ENCODE assay signal across 11 mouse cellular contexts in the genomic region with DNA sequence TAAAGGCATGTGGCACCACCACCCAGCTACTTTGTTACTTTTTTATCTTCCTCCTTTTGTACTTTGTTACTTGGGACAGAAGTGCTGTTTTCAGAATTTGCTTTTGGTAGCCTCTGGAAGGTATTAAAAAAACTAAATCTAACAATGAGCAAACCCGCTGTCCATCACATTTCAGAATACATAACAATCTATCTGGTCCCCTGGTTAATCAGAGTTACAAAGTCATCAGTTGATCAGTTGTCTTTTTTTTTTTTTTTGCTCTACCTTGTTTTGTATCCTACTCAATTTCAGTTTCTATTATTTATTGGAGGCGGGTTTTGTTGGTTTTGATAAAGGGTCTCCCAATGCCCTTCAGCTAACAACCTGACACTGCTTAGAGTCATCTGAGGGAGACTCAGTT. TPM values are rescaled to one million over a fixed set of nuclear protein-coding genes. Genes with fewer than 3 reads are reported as not detected.
DNase-seq lines count a peak whose midpoint lies in the region; ATAC-seq and TF ChIP-seq lines count a peak whose summit lies in the region.
"Had no signal": no experiment of that assay in that cellular context is flagged by ENCODE, and none has a peak within 500 bp of the region (broad histone marks: within the 10 kb centered on the region; RNA-seq: fewer than 3 reads in every experiment).

No protein-coding gene starts in this region.

- peaks cover 11% of the 10 kb centered on the region; the same call in 1 of the 2 replicates for H3K36me3 ChIP-seq in intestine, embryonic 15.5 days
- H3K36me3 ChIP-seq in intestine, embryonic 16.5 days (ENCODE audit: control insufficient read depth, insufficient read depth, low read length): peaks cover 12% of the 10 kb centered on the region
- H3K36me3 ChIP-seq in G1E (replicated peaks): peaks cover 26% of the 10 kb centered on the region
- H3K36me3 ChIP-seq in embryonic facial prominence, embryonic 11.5 days (replicated peaks; ENCODE audit: control insufficient read depth, insufficient read depth, low read depth, low read length): peaks cover 14% of the 10 kb centered on the region; the same call in 1 of the 2 replicates
- H3K36me3 ChIP-seq in liver, embryonic 14.5 days (replicated peaks; ENCODE audit: control insufficient read depth, insufficient read depth, low read depth): peaks cover 19% of the 10 kb centered on the region

- H3K4me3 ChIP-seq in intestine, embryonic 15.5 days (replicated peaks): no peak overlapping the region
- H3K4me3 ChIP-seq in intestine, embryonic 16.5 days (ENCODE audit: low read length): no peak overlapping the region
- peak overlapping the region; percentile 90; the same call in 1 of the 2 replicates for H3K4me3 ChIP-seq in G1E (ENCODE audit: low read depth, low read length)
- H3K4me3 ChIP-seq in embryonic facial prominence, embryonic 11.5 days (ENCODE audit: low read depth, low read length): no peak overlapping the region
- peak overlapping the region in 1 of 2 experiments; percentile 79; a peak in 2 of 4 replicates for H3K4me3 ChIP-seq in liver, embryonic 14.5 days (ENCODE audit: insufficient read depth in 1 of 2, low read depth in 2 of 2, low read length in 2 of 2)

- H3K9ac ChIP-seq in intestine, embryonic 15.5 days: no peak overlapping the region
- H3K9ac ChIP-seq in intestine, embryonic 16.5 days (ENCODE audit: low read depth, low read length): no peak overlapping the region; the same call in 1 of the 2 replicates
- H3K9ac ChIP-seq in embryonic facial prominence, embryonic 11.5 days (replicated peaks; ENCODE audit: low read length): no peak overlapping the region; the same call in 1 of the 2 replicates
- H3K9ac ChIP-seq in liver, embryonic 14.5 days (replicated peaks): peak overlapping the region; percentile 94

- TF ChIP-seq EP300 in liver, embryonic 14.5 days (IDR thresholded peaks at IDR 0.05; ENCODE audit: low read depth): no peak

- intact Hi-C loops in gastrocnemius, postnatal 36 days (cut with DNase I): no loop called here

- H3K4me1 ChIP-seq in intestine, embryonic 15.5 days (replicated peaks): peaks cover 10% of the 10 kb centered on the region
- peaks cover 14% of the 10 kb centered on the region for H3K4me1 ChIP-seq in intestine, embryonic 16.5 days (ENCODE audit: control insufficient read depth, insufficient read depth, low read length)
- H3K4me1 ChIP-seq in G1E (ENCODE audit: insufficient read depth, low read depth, low read length): peaks cover 26% of the 10 kb centered on the region
- H3K4me1 ChIP-seq in embryonic facial prominence, embryonic 11.5 days (ENCODE audit: control insufficient read depth, insufficient read depth, low read length): peaks cover 4% of the 10 kb centered on the region; the same call in 1 of the 2 replicates
- H3K4me1 ChIP-seq in liver, embryonic 14.5 days (replicated peaks; ENCODE audit: control insufficient read depth in 2 of 2, insufficient read depth in 2 of 2, low read length in 1 of 2): peaks cover 13 to 18% of the 10 kb centered on the region in 2 experiments

- no peak for DNase-seq in G1E (ENCODE audit: low spot score)
- no peak for DNase-seq in embryonic facial prominence, embryonic 11.5 days (ENCODE audit: low spot score)
- DNase-seq in liver, embryonic 14.5 days (ENCODE audit: low read depth in 3 of 3, low spot score in 3 of 3): no peak
- no peak for DNase-seq in gastrocnemius, postnatal 36 days
- DNase-seq in right cerebral cortex, postnatal 36 days (ENCODE audit: low spot score in 2 of 2): no peak
- DNase-seq: adrenal gland, postnatal 25 days; cerebellum, postnatal 14 days had no signal

- H3K9me3 ChIP-seq in intestine, embryonic 15.5 days: peaks cover 3% of the 10 kb centered on the region; the same call in 1 of the 2 replicates
- no peaks in the 10 kb centered on the region for H3K9me3 ChIP-seq in intestine, embryonic 16.5 days (ENCODE audit: control insufficient read depth, low read length)
- no peaks in the 10 kb centered on the region for H3K9me3 ChIP-seq in G1E (replicated peaks)
- no peaks in the 10 kb centered on the region for H3K9me3 ChIP-seq in embryonic facial prominence, embryonic 11.5 days (replicated peaks; ENCODE audit: control insufficient read depth, low read length)
- H3K9me3 ChIP-seq in liver, embryonic 14.5 days (ENCODE audit: control insufficient read depth, low read length): no peaks in the 10 kb centered on the region
- H3K9me3 ChIP-seq: megakaryocyte, embryonic 14.5 days; stomach, embryonic 15.5 days had no signal

- H3K27me3 ChIP-seq in intestine, embryonic 15.5 days (replicated peaks): no peaks in the 10 kb centered on the region
- no peaks in the 10 kb centered on the region for H3K27me3 ChIP-seq in intestine, embryonic 16.5 days (replicated peaks; ENCODE audit: control insufficient read depth, insufficient read depth, low read length)
- H3K27me3 ChIP-seq in G1E (ENCODE audit: insufficient read depth, low read length): no peaks in the 10 kb centered on the region
- H3K27me3 ChIP-seq in embryonic facial prominence, embryonic 11.5 days (ENCODE audit: control insufficient read depth, insufficient read depth, low read length): no peaks in the 10 kb centered on the region
- H3K27me3 ChIP-seq in liver, embryonic 14.5 days (ENCODE audit: control insufficient read depth, insufficient read depth, low read length): no peaks in the 10 kb centered on the region
- H3K27me3 ChIP-seq: megakaryocyte, embryonic 14.5 days; stomach, embryonic 15.5 days had no signal

- ATAC-seq in intestine, embryonic 15.5 days: no peak
- no peak for ATAC-seq in intestine, embryonic 16.5 days
- no peak for ATAC-seq in G1E (ENCODE audit: extremely low read depth, insufficient number of reproducible peaks, low FRiP score, poor library complexity, severe bottlenecking)
- ATAC-seq in embryonic facial prominence, embryonic 11.5 days (replicated peaks; ENCODE audit: insufficient number of reproducible peaks, low FRiP score, low TSS enrichment, low read depth): no peak
- no peak for ATAC-seq in liver, embryonic 14.5 days (ENCODE audit: insufficient read depth)

- TF ChIP-seq CTCF in G1E (IDR thresholded peaks at IDR 0.05; ENCODE audit: low read depth, low read length): no peak
- no peak for TF ChIP-seq CTCF in liver, embryonic 14.5 days (IDR thresholded peaks at IDR 0.05; ENCODE audit: low read depth)

- WGBS in intestine, embryonic 15.5 days: 97% methylated on average over 2 of the region's 2 CpGs
- 95% methylated on average over 2 of the region's 2 CpGs for WGBS in intestine, embryonic 16.5 days
- 96% methylated on average over 2 of the region's 2 CpGs for WGBS in embryonic facial prominence, embryonic 11.5 days
- 84% methylated on average over 2 of the region's 2 CpGs for WGBS in liver, embryonic 14.5 days (ENCODE audit: insufficient replicate concordance)

- no peak overlapping the region for H3K27ac ChIP-seq in intestine, embryonic 15.5 days
- H3K27ac ChIP-seq in intestine, embryonic 16.5 days (ENCODE audit: low read length): no peak overlapping the region
- no peak overlapping the region for H3K27ac ChIP-seq in embryonic facial prominence, embryonic 11.5 days (replicated peaks; ENCODE audit: low read depth, low read length)
- H3K27ac ChIP-seq in liver, embryonic 14.5 days: peak overlapping the region; percentile 89

- peak overlapping the region; percentile 86; the same call in 1 of the 2 replicates for H3K4me2 ChIP-seq in intestine, embryonic 15.5 days (replicated peaks)
- no peak overlapping the region; the same call in 1 of the 2 replicates for H3K4me2 ChIP-seq in intestine, embryonic 16.5 days (ENCODE audit: low read depth, low read length)
- peak overlapping the region; percentile 50; the same call in 1 of the 2 replicates for H3K4me2 ChIP-seq in embryonic facial prominence, embryonic 11.5 days (ENCODE audit: low read depth, low read length)
- peak overlapping the region; percentile 97 for H3K4me2 ChIP-seq in liver, embryonic 14.5 days (ENCODE audit: low read depth)

RNA-seq across cellular contexts. Expression of a gene that starts 1.0 kb away (rescaled TPM):
- polyA plus RNA-seq in intestine, embryonic 15.5 days (2015; fragmentation: Nextera tagmentation; extraction: Ambion mirVana): 50.1 and 51.9 TPM in 2 replicates
- polyA plus RNA-seq in intestine, embryonic 16.5 days (2015; fragmentation: Nextera tagmentation; extraction: Ambion mirVana): 45.6 and 49.9 TPM in 2 replicates
- total RNA-seq in G1E (2014; fragmentation: Nextera tagmentation) (65.0 and 73.4 TPM in 2 replicates), G1E (2017) (59.1 and 65.1 TPM in 2 replicates)
- polyA plus RNA-seq in G1E (2012): 87.0 and 87.6 TPM in 2 replicates
- 99.6 and 101 TPM in 2 replicates for polyA plus RNA-seq in embryonic facial prominence, embryonic 11.5 days (2014; fragmentation: Nextera tagmentation; extraction: Ambion mirVana)
- 34.0 and 36.9 TPM in 2 replicates for polyA plus RNA-seq in liver, embryonic 14.5 days (2012; rRNA removed)
- polyA plus RNA-seq in liver, embryonic 14.5 days (2014; fragmentation: Nextera tagmentation; extraction: Ambion mirVana): 69.5 and 71.7 TPM in 2 replicates
- total RNA-seq in gastrocnemius, postnatal 36 days (2021): 1 to 10 TPM in 1 of 2 experiments, under 1 TPM in 1; 0.91 to 1.1 TPM

RNA-seq across cellular contexts. Expression of a gene that starts 31.7 kb away (rescaled TPM):
- 9.9 and 10.1 TPM in 2 replicates for polyA plus RNA-seq in intestine, embryonic 15.5 days (2015; fragmentation: Nextera tagmentation; extraction: Ambion mirVana)
- polyA plus RNA-seq in intestine, embryonic 16.5 days (2015; fragmentation: Nextera tagmentation; extraction: Ambion mirVana): 8.7 TPM in 2 replicates
- total RNA-seq in G1E (2014; fragmentation: Nextera tagmentation) (22.8 and 41.7 TPM in 2 replicates), G1E (2017) (38.3 and 46.5 TPM in 2 replicates)
- 47.0 and 55.1 TPM in 2 replicates for polyA plus RNA-seq in G1E (2012)
- polyA plus RNA-seq in embryonic facial prominence, embryonic 11.5 days (2014; fragmentation: Nextera tagmentation; extraction: Ambion mirVana): 16.9 and 21.7 TPM in 2 replicates
- 18.3 and 21.1 TPM in 2 replicates for polyA plus RNA-seq in liver, embryonic 14.5 days (2012; rRNA removed)
- polyA plus RNA-seq in liver, embryonic 14.5 days (2014; fragmentation: Nextera tagmentation; extraction: Ambion mirVana): 7.7 and 7.9 TPM in 2 replicates
- total RNA-seq in gastrocnemius, postnatal 36 days (2021): 1 to 10 TPM in 1 of 2 experiments, under 1 TPM in 1; 0.96 to 1.1 TPM

RNA-seq across cellular contexts. Expression of a gene that starts 43.0 kb away (rescaled TPM):
- 5.9 and 6.2 TPM in 2 replicates for polyA plus RNA-seq in intestine, embryonic 15.5 days (2015; fragmentation: Nextera tagmentation; extraction: Ambion mirVana)
- 3.1 and 3.5 TPM in 2 replicates for polyA plus RNA-seq in intestine, embryonic 16.5 days (2015; fragmentation: Nextera tagmentation; extraction: Ambion mirVana)
- 3.8 and 3.9 TPM in 2 replicates for total RNA-seq in G1E (2014; fragmentation: Nextera tagmentation)
- total RNA-seq in G1E (2017): 1.5 and 2.1 TPM in 2 replicates
- 1.6 and 1.8 TPM in 2 replicates for polyA plus RNA-seq in G1E (2012)
- 6.2 and 7.1 TPM in 2 replicates for polyA plus RNA-seq in embryonic facial prominence, embryonic 11.5 days (2014; fragmentation: Nextera tagmentation; extraction: Ambion mirVana)
- polyA plus RNA-seq in liver, embryonic 14.5 days (2012; rRNA removed): 0.59 and 0.64 TPM in 2 replicates
- polyA plus RNA-seq in liver, embryonic 14.5 days (2014; fragmentation: Nextera tagmentation; extraction: Ambion mirVana): 0.45 and 0.69 TPM in 2 replicates
- total RNA-seq in gastrocnemius, postnatal 36 days (2021): under 1 TPM; 0.33 to 0.35 TPM

RNA-seq across cellular contexts. Expression of a gene that starts 47.0 kb away (rescaled TPM):
- polyA plus RNA-seq in intestine, embryonic 15.5 days (2015; fragmentation: Nextera tagmentation; extraction: Ambion mirVana): 4.7 and 5.9 TPM in 2 replicates
- polyA plus RNA-seq in intestine, embryonic 16.5 days (2015; fragmentation: Nextera tagmentation; extraction: Ambion mirVana): 5.5 and 6.1 TPM in 2 replicates
- total RNA-seq in G1E (2014; fragmentation: Nextera tagmentation) (94.0 and 120 TPM in 2 replicates), G1E (2017) (57.9 and 59.1 TPM in 2 replicates)
- 14.6 and 23.4 TPM in 2 replicates for polyA plus RNA-seq in G1E (2012)
- 3.7 and 5.4 TPM in 2 replicates for polyA plus RNA-seq in embryonic facial prominence, embryonic 11.5 days (2014; fragmentation: Nextera tagmentation; extraction: Ambion mirVana)
- polyA plus RNA-seq in liver, embryonic 14.5 days (2012; rRNA removed): 14.1 TPM in 2 replicates
- polyA plus RNA-seq in liver, embryonic 14.5 days (2014; fragmentation: Nextera tagmentation; extraction: Ambion mirVana): 4.9 and 5.4 TPM in 2 replicates
- 1 to 10 TPM; 2.9 to 4.4 TPM for total RNA-seq in gastrocnemius, postnatal 36 days (2021)
